Comparison of ENCODE assay signal across 28 mouse cellular contexts in genomic region chr14:76844717-76845116, GRCm38 (mm10).
DNase-seq lines count a peak whose midpoint lies in the region; ATAC-seq lines count a peak whose summit lies in the region.
"Had no signal": no experiment of that assay in that cellular context is flagged by ENCODE, and none has a peak within 500 bp of the region (broad histone marks: within the 10 kb centered on the region; RNA-seq: fewer than 3 reads in every experiment).

No protein-coding gene starts in this region.

- DNase-seq in layer of hippocampus, adult 9-11 months: no peak
- DNase-seq in embryo, embryonic 10 days (ENCODE audit: low spot score): no peak
- DNase-seq: adrenal gland, adult 8-10 months; adrenal gland, postnatal 14 days; adrenal gland, postnatal 36 days; B cell, adult 2 months; cerebellum, adult 11-12 months; cerebellum, adult 2 months; cerebellum, adult 9-10 months; cerebellum, postnatal 10 days; cerebellum, postnatal 25 days; embryo, embryonic 11 days had no signal

- no peaks in the 10 kb centered on the region for H3K27me3 ChIP-seq in heart, embryonic 11.5 days (ENCODE audit: control insufficient read depth, insufficient read depth, low read length)
- H3K27me3 ChIP-seq: CH12.LX; embryonic facial prominence, embryonic 13.5 days; embryonic facial prominence, embryonic 15.5 days; forebrain, embryonic 12.5 days; Patski had no signal

- 100% methylated on average over 1 of the region's 1 CpGs for WGBS in heart, embryonic 11.5 days (ENCODE audit: insufficient replicate concordance)

- no peaks in the 10 kb centered on the region for H3K9me3 ChIP-seq in heart, embryonic 11.5 days (replicated peaks; ENCODE audit: control insufficient read depth, low read length)
- H3K9me3 ChIP-seq: embryonic facial prominence, embryonic 13.5 days; embryonic facial prominence, embryonic 15.5 days; forebrain, embryonic 10.5 days; forebrain, embryonic 12.5 days had no signal

- H3K4me2 ChIP-seq in heart, embryonic 11.5 days: no peak overlapping the region
- H3K4me2 ChIP-seq: embryonic facial prominence, embryonic 13.5 days; embryonic facial prominence, embryonic 15.5 days; forebrain, embryonic 12.5 days had no signal

- no peak overlapping the region for H3K4me3 ChIP-seq in heart, embryonic 11.5 days (ENCODE audit: low read depth, low read length)
- H3K4me3 ChIP-seq: embryonic facial prominence, embryonic 13.5 days; embryonic facial prominence, embryonic 15.5 days; erythroblast, embryonic 14.5 days; forebrain, embryonic 10.5 days; forebrain, embryonic 12.5 days had no signal

- peak; percentile 94 for ATAC-seq in common myeloid progenitor, adult 5-6 weeks (replicated peaks; ENCODE audit: low read depth, poor library complexity, severe bottlenecking)
- ATAC-seq in hematopoietic stem cell, adult 5-6 weeks (replicated peaks in 1 of 2; ENCODE audit: insufficient read depth in 1 of 2, low FRiP score in 2 of 2, low TSS enrichment in 1 of 2, low read depth in 1 of 2, poor library complexity in 2 of 2, severe bottlenecking in 2 of 2): peak; percentile 32 to 58
- peak; percentile 52; the same call in 1 of the 2 replicates for ATAC-seq in megakaryocyte-erythroid progenitor cell, adult 5-6 weeks (replicated peaks; ENCODE audit: low FRiP score, low TSS enrichment, poor library complexity, severe bottlenecking)
- ATAC-seq in heart, embryonic 11.5 days (replicated peaks; ENCODE audit: insufficient number of reproducible peaks, low FRiP score, low TSS enrichment): no peak
- ATAC-seq: activated CD4-positive, CD25-positive, alpha-beta regulatory T cell, adult 4 months; CD4-positive, CD25-positive, alpha-beta regulatory T cell, adult 4 months; forebrain, embryonic 14.5 days; forebrain, embryonic 16.5 days; Patski had no signal

- no peaks in the 10 kb centered on the region for H3K4me1 ChIP-seq in heart, embryonic 11.5 days (ENCODE audit: control insufficient read depth, insufficient read depth, low read length)
- H3K4me1 ChIP-seq: embryonic facial prominence, embryonic 13.5 days; embryonic facial prominence, embryonic 15.5 days; forebrain, embryonic 10.5 days; forebrain, embryonic 12.5 days had no signal

- H3K9ac ChIP-seq in heart, embryonic 11.5 days (ENCODE audit: low read depth, low read length): no peak overlapping the region
- H3K9ac ChIP-seq: embryonic facial prominence, embryonic 13.5 days; embryonic facial prominence, embryonic 15.5 days; forebrain, embryonic 12.5 days had no signal

- no peaks in the 10 kb centered on the region for H3K36me3 ChIP-seq in heart, embryonic 11.5 days (ENCODE audit: control insufficient read depth, insufficient read depth, low read length)
- H3K36me3 ChIP-seq: embryonic facial prominence, embryonic 13.5 days; embryonic facial prominence, embryonic 15.5 days; forebrain, embryonic 10.5 days; forebrain, embryonic 12.5 days; G1E had no signal

- no peak overlapping the region for H3K27ac ChIP-seq in heart, embryonic 11.5 days (ENCODE audit: low read depth, low read length)
- H3K27ac ChIP-seq: embryonic facial prominence, embryonic 13.5 days; embryonic facial prominence, embryonic 15.5 days; forebrain, embryonic 10.5 days; forebrain, embryonic 12.5 days had no signal
